Mouse (Mus musculus) 3134 (cell line): ENCODE data around the gene Mchr1.

Experiments
- DNase-seq: peaks from one replicate; pipeline ENCODE4 v3.0.0-alpha.2; 2011; ENCODE audit warnings: low spot score; ENCODE audit not compliant: insufficient read length; ENCODE audit errors: extremely low read depth

Gene Mchr1

DNA sequence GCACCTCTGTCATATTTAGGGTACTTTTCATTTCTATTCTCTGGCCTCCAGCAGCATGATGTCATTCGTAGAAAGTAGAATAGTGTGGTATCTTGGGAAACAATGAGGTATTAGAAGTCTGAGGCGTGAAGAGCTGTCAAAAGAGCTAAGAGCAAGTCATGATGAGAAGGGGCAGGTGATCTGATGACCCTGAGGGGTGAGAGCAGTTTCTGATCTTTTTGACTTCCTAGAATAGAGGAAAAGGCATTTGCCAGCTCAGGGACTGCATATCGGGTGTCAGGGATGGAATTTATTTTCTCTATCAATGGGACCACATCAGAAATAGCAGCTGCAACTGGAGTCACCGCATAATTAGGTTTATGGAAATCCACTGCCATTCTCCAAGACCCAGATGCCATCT lies 8.5 kb upstream of the Mchr1 start:
- no peak for DNase-seq

DNA sequence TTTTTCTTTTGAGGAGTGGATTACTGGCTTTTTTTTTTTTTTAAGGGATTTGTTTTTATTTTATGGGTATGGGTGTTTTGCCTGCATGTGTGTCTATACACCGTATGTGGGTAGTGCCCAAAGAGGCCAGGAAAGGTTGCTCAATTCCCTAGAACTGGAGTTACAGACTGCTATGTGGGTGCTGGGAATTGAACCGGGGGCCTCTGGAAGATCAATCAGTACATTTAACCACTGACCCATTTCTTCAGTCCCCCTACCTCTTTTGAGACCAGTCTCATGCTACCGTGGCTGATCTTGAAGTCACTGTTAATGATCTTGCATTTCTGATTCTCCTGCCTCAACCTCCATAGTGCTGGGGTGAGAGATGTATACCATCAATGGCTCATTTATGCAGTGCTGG lies 8.0 kb upstream of the Mchr1 start:
- no peak for DNase-seq

DNA sequence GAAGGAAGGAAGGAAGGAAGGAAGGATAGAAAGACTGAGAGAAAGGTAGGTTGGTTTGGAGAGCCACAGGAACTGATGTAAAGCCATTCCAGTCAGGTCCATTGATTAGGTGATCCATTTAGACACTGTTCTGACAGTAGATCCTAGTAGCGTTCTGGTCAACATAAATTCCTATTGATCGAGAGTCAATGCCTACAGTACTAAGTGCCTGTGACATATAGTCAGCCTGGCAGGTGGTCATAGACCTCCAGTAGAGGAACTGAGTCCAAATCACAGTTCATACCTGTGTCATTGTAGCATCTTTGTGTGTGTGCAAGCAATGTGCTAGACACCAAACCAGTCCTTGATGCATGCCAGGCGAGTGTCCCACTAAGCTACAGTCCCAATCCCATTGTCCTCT lies 7.0 kb upstream of the Mchr1 start:
- DNase-seq = no peak

DNA sequence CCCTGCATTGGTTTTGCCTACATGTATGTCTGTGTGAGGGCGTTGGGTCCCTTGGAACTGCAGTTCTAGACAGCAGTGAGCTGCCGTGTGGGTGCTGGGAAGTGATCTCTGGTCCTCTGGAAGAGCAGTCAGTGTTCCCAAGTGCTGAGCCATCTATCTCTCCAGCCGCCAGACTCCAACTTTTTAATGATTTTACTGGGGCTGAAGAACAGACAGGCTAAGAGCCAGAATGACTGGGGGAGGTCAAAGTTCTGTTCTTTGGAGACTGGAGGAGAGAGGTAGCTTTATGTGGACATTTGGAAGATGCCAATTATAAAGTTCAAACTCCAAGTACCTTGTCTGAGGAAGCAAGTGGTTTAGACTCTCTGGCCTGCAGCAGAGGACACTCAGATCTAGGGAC lies 5.5 kb upstream of the Mchr1 start:
- DNase-seq = no peak

DNA sequence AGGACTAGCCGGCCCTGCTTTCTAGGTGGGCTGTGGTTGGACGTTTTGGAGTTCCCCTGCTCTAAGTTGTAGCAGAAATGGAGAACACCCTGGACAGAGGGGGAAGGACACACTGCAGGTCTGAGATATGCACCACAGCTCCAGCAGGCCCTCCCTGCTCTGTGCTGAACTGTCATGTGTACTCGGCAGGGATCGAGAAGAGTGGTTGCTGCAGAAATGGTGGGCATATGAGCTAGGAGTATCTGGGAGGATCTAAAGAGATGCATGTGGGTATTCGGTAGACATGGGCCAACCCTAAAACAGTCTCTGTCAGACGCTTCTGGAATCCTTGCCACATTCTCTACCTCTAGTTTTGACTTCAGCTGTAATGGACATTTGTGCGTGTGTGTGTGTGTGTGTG lies 4.0 kb upstream of the Mchr1 start:
- no peak for DNase-seq

- no peak for DNase-seq
Observed at GRCm38 (mm10) chr15:81236062-81236461, 763 bp downstream of the Mchr1 start.

- DNase-seq = no peak
Observed at GRCm38 (mm10) chr15:81237471-81237870, 2.2 kb downstream of the Mchr1 start.

DNA sequence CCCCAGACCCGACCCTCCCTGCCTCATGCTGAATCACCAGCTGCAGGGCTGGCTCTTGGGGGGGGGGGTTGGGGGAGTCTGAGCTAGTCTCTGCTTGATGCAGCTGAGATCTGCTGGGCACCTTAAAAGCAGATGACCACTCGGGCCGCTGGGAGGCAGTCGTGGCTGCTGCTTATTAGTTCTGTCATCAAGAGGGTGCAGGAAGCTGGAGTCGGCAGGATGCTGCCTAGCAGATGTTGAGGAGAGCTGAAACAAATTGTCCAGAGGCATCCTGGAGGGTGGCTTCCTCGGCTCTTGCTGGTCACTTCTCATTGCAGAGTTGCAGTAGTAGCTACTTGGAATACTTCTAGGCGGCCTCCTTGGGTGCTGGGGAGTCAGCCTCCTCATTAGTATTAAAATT lies 4.0 kb downstream of the Mchr1 start:
- peak; percentile 65 for DNase-seq

GRCm38 (mm10) chr15:81239794-81240343 lies 4.6 kb downstream of the Mchr1 start:
- DNase-seq = peak; percentile 28

DNA sequence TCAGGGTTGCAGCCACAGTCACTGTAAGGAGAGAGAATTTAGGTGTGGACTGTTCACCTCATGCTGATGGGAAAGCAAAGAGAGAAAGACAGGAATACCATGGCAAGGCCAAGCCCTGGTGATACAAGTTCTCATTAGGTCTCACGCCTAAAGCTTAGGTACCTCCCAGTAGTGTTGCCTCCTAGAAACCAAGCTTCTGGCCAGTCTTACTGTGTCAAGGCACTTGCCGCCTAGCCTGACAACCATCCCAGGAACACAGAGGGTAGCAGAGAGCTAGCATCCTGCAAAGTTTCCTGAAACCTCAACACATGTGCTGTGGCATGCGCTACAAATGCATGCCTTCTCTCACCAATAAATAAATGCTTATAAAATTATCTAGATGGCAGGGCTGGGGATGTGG lies 11.6 kb downstream of the Mchr1 start:
- DNase-seq = no peak

- peak; percentile 37 for DNase-seq
Observed at GRCm38 (mm10) chr15:81247583-81248340, 12.5 kb downstream of the Mchr1 start.

DNA sequence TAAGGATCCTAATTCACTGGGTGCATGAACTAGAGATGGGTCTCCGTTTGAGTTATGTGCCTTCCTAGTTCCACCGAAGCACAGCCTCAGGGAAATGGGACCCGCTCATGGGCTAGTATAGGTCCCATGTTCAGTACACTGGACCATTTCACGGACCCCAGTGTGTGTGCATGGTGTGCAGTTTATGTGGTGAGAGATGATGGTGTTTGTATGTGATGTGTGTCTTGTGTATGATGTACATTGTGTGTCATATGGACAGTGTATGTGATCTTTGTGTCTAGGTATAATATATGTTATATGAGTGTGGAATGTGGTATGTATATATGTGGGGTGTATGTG lies 13.0 kb downstream of the Mchr1 start:
- no peak for DNase-seq

GRCm38 (mm10) chr15:81248951-81249579 lies 13.8 kb downstream of the Mchr1 start:
- DNase-seq = no peak

- DNase-seq = no peak
Observed at GRCm38 (mm10) chr15:81252626-81253174, 17.4 kb downstream of the Mchr1 start.

DNA sequence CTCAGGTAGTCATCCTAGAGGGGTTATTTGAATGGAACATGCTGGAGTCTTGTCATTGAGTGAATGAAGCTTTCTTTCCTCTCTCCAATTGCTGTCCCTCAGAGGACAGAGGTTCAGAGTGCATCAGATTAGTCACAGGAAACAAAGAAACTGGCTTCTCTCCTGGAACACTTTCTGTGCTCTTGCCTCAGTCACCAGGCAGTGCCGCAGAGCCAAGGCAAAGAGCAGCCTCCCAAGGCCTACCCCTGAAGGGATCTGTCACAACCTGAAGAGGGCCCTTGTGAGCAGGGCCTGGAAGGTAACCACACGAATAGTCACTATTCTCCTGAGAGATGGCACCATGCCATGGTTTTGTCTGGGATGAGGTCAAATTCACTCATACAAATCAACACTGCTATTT lies 18.3 kb downstream of the Mchr1 start:
- DNase-seq = no peak

DNA sequence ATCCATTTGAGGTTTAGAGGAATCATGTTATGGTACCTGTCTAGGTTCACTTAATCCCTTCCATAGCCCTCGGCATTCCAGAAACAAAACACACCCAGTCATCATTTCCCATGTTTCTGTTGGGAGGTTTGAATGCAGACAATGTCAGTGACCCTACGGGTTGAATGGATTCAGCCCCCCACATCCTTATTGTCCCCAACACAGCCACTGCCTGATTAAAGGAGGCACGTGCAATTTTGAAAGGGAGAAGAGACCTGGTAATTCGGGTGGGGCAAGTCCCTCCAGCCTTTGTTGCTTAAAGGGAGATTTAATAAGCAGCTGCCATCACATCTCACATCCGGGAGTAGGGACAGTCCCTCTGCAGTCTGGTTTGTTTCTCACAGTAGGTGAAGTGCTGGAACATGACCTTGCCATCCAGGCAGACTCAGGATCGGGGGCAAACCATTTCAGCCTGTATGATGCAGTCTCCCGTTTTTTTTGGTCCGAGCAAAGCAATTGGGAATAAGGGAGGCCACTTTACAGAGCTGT lies 18.9 kb downstream of the Mchr1 start:
- DNase-seq = no peak

GRCm38 (mm10) chr15:81255063-81255462 lies 19.8 kb downstream of the Mchr1 start:
- DNase-seq = no peak

DNA sequence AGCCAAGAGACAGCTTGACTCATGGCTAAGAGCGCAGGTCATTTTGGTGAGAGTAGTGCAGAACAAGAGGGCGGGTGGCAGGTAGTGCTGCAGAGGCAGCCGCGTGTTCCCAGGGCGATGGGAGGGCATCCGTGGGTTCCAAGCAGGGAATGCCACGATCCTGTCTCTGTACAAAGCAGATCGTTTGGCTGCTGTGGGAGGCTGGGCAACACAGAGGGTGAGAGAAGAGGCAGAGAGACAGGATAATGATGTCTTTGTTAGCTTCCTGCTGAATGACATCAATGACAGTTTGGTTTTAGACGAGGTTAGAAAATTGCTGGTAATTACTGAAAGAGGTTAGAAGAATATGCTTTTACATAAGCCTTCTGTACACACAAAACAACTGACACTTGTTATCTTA lies 23.0 kb downstream of the Mchr1 start:
- no peak for DNase-seq

- DNase-seq = no peak
Observed at GRCm38 (mm10) chr15:81259304-81259703, 24.0 kb downstream of the Mchr1 start.

DNA sequence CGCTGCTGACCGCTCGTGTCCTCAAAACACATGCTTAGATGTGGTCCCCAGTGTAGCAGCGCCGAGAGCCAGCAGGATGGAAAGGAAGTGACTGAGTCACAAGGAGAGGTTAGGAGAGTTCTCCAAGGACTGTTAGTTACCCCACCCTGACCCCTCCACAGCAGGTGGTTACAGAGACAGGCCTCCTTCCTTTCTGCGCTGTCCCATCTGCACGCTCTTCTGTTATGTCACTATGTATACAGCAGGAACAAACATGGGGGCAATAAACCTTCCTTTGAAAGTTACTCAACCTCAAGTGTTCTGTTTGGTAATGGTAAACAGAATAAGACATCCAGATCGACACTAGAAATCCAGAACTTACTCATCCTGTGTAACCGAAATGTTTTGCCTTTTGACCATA lies 24.9 kb downstream of the Mchr1 start:
- no peak for DNase-seq

- DNase-seq = peak; percentile 87
Observed at GRCm38 (mm10) chr15:81264392-81265095, 29.2 kb downstream of the Mchr1 start.
